Mouse (Mus musculus): ENCODE measurements around the gene Dmrtb1.

- no peak for TF ChIP-seq POLR2A (IDR thresholded peaks at IDR 0.05; ENCODE audit: borderline replicate concordance, low read depth, low read length)
- no peak for TF ChIP-seq CTCF (IDR thresholded peaks at IDR 0.05; ENCODE audit: low read depth, low read length)
Measured at GRCm38 (mm10) chr4:107733603-107734002, 49.6 kb upstream of the Dmrtb1 start.
